Mouse (Mus musculus) neural tube, embryonic 10.5 days (tissue): ENCODE data around the gene Krt77.

ENCODE experiments used
- DNase-seq: peaks from one replicate; pipeline ENCODE4 v3.0.0-alpha.2; 2017; ENCODE audit warnings: low spot score; ENCODE audit errors: extremely low spot score

The Krt77 gene

GRCm38 (mm10) chr15:101834784-101835328, 34.6 kb downstream of the Krt77 start:
- no peak for DNase-seq

GRCm38 (mm10) chr15:101833131-101833530, 36.4 kb downstream of the Krt77 start:
- no peak for DNase-seq

- no peak for DNase-seq
Observed at GRCm38 (mm10) chr15:101829441-101829840, 40.1 kb downstream of the Krt77 start.

GRCm38 (mm10) chr15:101821786-101822185, 47.7 kb downstream of the Krt77 start:
- no peak for DNase-seq

- DNase-seq, result no peak
Observed at GRCm38 (mm10) chr15:101817875-101818274, 51.6 kb downstream of the Krt77 start, which contains the start of gene Krt2. Gene Krt2 (minus strand): TSS chr15:101818169.
